Mouse (Mus musculus): Measurements from ENCODE around the gene Zfp652. TPM values are rescaled to one million over a fixed set of nuclear protein-coding genes. Genes with fewer than 3 reads are reported as not detected.

The Zfp652 gene
- polyA plus RNA-seq, 1 experiment from 2014 or later, result 16.8 TPM

GRCm38 (mm10) chr11:95808448-95809011 lies 96.1 kb downstream of the Zfp652 start:
- Histone ChIP-seq H3K4me1 (ENCODE audit: control insufficient read depth, insufficient read depth, low read length) (peaks cover 5% of the 10 kb centered on the region; the same call in 1 of the 2 replicates), H3K36me3 (ENCODE audit: control insufficient read depth, insufficient read depth, low read length) (no peaks in the 10 kb centered on the region), H3K4me3 (ENCODE audit: low read length) (no peak overlapping the region), H3K27ac (ENCODE audit: low read length) (no peak overlapping the region), H3K27me3 (replicated peaks; ENCODE audit: control insufficient read depth, insufficient read depth, low read length) (no peaks in the 10 kb centered on the region), H3K9ac (ENCODE audit: low read depth, low read length) (no peak overlapping the region), H3K4me2 (ENCODE audit: low read depth, low read length) (no peak overlapping the region), H3K9me3 (ENCODE audit: control insufficient read depth, low read length) (peaks cover 7% of the 10 kb centered on the region; the same call in 1 of the 2 replicates)
- peak; percentile 79 for ATAC-seq
- 46% methylated on average over 5 of the region's 5 CpGs for WGBS

GRCm38 (mm10) chr11:95809603-95810002 lies 97.1 kb downstream of the Zfp652 start:
- no peaks in the 10 kb centered on the region for H3K36me3 ChIP-seq (ENCODE audit: control insufficient read depth, insufficient read depth, low read length)
- no peak overlapping the region for H3K27ac ChIP-seq (ENCODE audit: low read length)
- H3K4me2 ChIP-seq (ENCODE audit: low read depth, low read length), result no peak overlapping the region
- no peak for ATAC-seq
- H3K4me1 ChIP-seq (ENCODE audit: control insufficient read depth, insufficient read depth, low read length), result peaks cover 5% of the 10 kb centered on the region; the same call in 1 of the 2 replicates
- no peaks in the 10 kb centered on the region for H3K27me3 ChIP-seq (replicated peaks; ENCODE audit: control insufficient read depth, insufficient read depth, low read length)
- H3K4me3 ChIP-seq (ENCODE audit: low read length), result no peak overlapping the region
- 36% methylated on average over 5 of the region's 5 CpGs for WGBS
- H3K9me3 ChIP-seq (ENCODE audit: control insufficient read depth, low read length), result peaks cover 7% of the 10 kb centered on the region; the same call in 1 of the 2 replicates
- no peak overlapping the region for H3K9ac ChIP-seq (ENCODE audit: low read depth, low read length)

GRCm38 (mm10) chr11:95810828-95811227 lies 98.4 kb downstream of the Zfp652 start:
- Histone ChIP-seq H3K4me1 (ENCODE audit: control insufficient read depth, insufficient read depth, low read length) (peaks cover under 1% of the 10 kb centered on the region; the same call in 1 of the 2 replicates), H3K9ac (ENCODE audit: low read depth, low read length) (no peak overlapping the region), H3K27me3 (replicated peaks; ENCODE audit: control insufficient read depth, insufficient read depth, low read length) (no peaks in the 10 kb centered on the region), H3K4me2 (ENCODE audit: low read depth, low read length) (no peak overlapping the region), H3K27ac (ENCODE audit: low read length) (no peak overlapping the region), H3K36me3 (ENCODE audit: control insufficient read depth, insufficient read depth, low read length) (no peaks in the 10 kb centered on the region), H3K9me3 (ENCODE audit: control insufficient read depth, low read length) (peaks cover 7% of the 10 kb centered on the region; the same call in 1 of the 2 replicates), H3K4me3 (ENCODE audit: low read length) (no peak overlapping the region)
- no peak for ATAC-seq
- 62% methylated on average over 7 of the region's 7 CpGs for WGBS

- 89% methylated on average over 6 of the region's 6 CpGs for WGBS
- no peak for ATAC-seq
- H3K9ac ChIP-seq (ENCODE audit: low read depth, low read length), result no peak overlapping the region
These were observed 99.3 kb downstream of the Zfp652 start for GRCm38 (mm10) chr11:95811741-95812140.

GRCm38 (mm10) chr11:95812224-95812623 lies 99.8 kb downstream of the Zfp652 start:
- no peaks in the 10 kb centered on the region for H3K27me3 ChIP-seq (replicated peaks; ENCODE audit: control insufficient read depth, insufficient read depth, low read length)
- 70% methylated on average over 4 of the region's 4 CpGs for WGBS
- ATAC-seq, result no peak

More at GRCm38 (mm10) chr11:95811741-95812140, 99.3 kb downstream of the Zfp652 start:
- H3K4me3 ChIP-seq (ENCODE audit: low read length), result no peak overlapping the region
- H3K36me3 ChIP-seq (ENCODE audit: control insufficient read depth, insufficient read depth, low read length), result no peaks in the 10 kb centered on the region
- no peaks in the 10 kb centered on the region for H3K27me3 ChIP-seq (replicated peaks; ENCODE audit: control insufficient read depth, insufficient read depth, low read length)
- no peaks in the 10 kb centered on the region for H3K4me1 ChIP-seq (ENCODE audit: control insufficient read depth, insufficient read depth, low read length)
- no peak overlapping the region for H3K27ac ChIP-seq (ENCODE audit: low read length)
- H3K4me2 ChIP-seq (ENCODE audit: low read depth, low read length), result no peak overlapping the region
- H3K9me3 ChIP-seq (ENCODE audit: control insufficient read depth, low read length), result peaks cover 7% of the 10 kb centered on the region; the same call in 1 of the 2 replicates

GRCm38 (mm10) chr11:95814101-95814500 lies 101.6 kb downstream of the Zfp652 start:
- no peak overlapping the region for H3K4me3 ChIP-seq (ENCODE audit: low read length)
- no peak overlapping the region for H3K9ac ChIP-seq (ENCODE audit: low read depth, low read length)
- WGBS, result 90% methylated on average over 2 of the region's 2 CpGs
- H3K4me1 ChIP-seq (ENCODE audit: control insufficient read depth, insufficient read depth, low read length), result no peaks in the 10 kb centered on the region
- ATAC-seq, result no peak
- no peaks in the 10 kb centered on the region for H3K9me3 ChIP-seq (ENCODE audit: control insufficient read depth, low read length)
- no peak overlapping the region for H3K4me2 ChIP-seq (ENCODE audit: low read depth, low read length)
- H3K36me3 ChIP-seq (ENCODE audit: control insufficient read depth, insufficient read depth, low read length), result no peaks in the 10 kb centered on the region
- H3K27ac ChIP-seq (ENCODE audit: low read length), result no peak overlapping the region
- H3K27me3 ChIP-seq (replicated peaks; ENCODE audit: control insufficient read depth, insufficient read depth, low read length), result no peaks in the 10 kb centered on the region

More at GRCm38 (mm10) chr11:95812224-95812623, 99.8 kb downstream of the Zfp652 start:
- Histone ChIP-seq H3K4me3 (ENCODE audit: low read length) (no peak overlapping the region), H3K4me1 (ENCODE audit: control insufficient read depth, insufficient read depth, low read length) (no peaks in the 10 kb centered on the region), H3K36me3 (ENCODE audit: control insufficient read depth, insufficient read depth, low read length) (no peaks in the 10 kb centered on the region), H3K27ac (ENCODE audit: low read length) (no peak overlapping the region), H3K4me2 (ENCODE audit: low read depth, low read length) (no peak overlapping the region), H3K9ac (ENCODE audit: low read depth, low read length) (no peak overlapping the region), H3K9me3 (ENCODE audit: control insufficient read depth, low read length) (peaks cover 7% of the 10 kb centered on the region; the same call in 1 of the 2 replicates)

- Histone ChIP-seq H3K27me3 (replicated peaks; ENCODE audit: control insufficient read depth, insufficient read depth, low read length) (no peaks in the 10 kb centered on the region), H3K27ac (ENCODE audit: low read length) (no peak overlapping the region), H3K4me2 (ENCODE audit: low read depth, low read length) (no peak overlapping the region), H3K9ac (ENCODE audit: low read depth, low read length) (no peak overlapping the region), H3K9me3 (ENCODE audit: control insufficient read depth, low read length) (no peaks in the 10 kb centered on the region), H3K36me3 (ENCODE audit: control insufficient read depth, insufficient read depth, low read length) (no peaks in the 10 kb centered on the region), H3K4me1 (ENCODE audit: control insufficient read depth, insufficient read depth, low read length) (no peaks in the 10 kb centered on the region), H3K4me3 (ENCODE audit: low read length) (no peak overlapping the region)
- 71% methylated on average over 5 of the region's 5 CpGs for WGBS
- ATAC-seq, result no peak
These were observed 102.4 kb downstream of the Zfp652 start for GRCm38 (mm10) chr11:95814857-95815256.

- Histone ChIP-seq H3K9ac (ENCODE audit: low read depth, low read length) (no peak overlapping the region), H3K36me3 (ENCODE audit: control insufficient read depth, insufficient read depth, low read length) (no peaks in the 10 kb centered on the region), H3K9me3 (ENCODE audit: control insufficient read depth, low read length) (no peaks in the 10 kb centered on the region), H3K4me3 (ENCODE audit: low read length) (no peak overlapping the region), H3K4me2 (ENCODE audit: low read depth, low read length) (no peak overlapping the region), H3K27ac (ENCODE audit: low read length) (no peak overlapping the region), H3K4me1 (ENCODE audit: control insufficient read depth, insufficient read depth, low read length) (no peaks in the 10 kb centered on the region), H3K27me3 (replicated peaks; ENCODE audit: control insufficient read depth, insufficient read depth, low read length) (no peaks in the 10 kb centered on the region)
- ATAC-seq, result no peak
- 68% methylated on average over 9 of the region's 9 CpGs for WGBS
These were observed 102.9 kb downstream of the Zfp652 start for GRCm38 (mm10) chr11:95815412-95815811.

GRCm38 (mm10) chr11:95819138-95819537 lies 106.7 kb downstream of the Zfp652 start:
- H3K27ac ChIP-seq (ENCODE audit: low read length), result no peak overlapping the region
- 81% methylated on average over 8 of the region's 8 CpGs for WGBS
- no peaks in the 10 kb centered on the region for H3K27me3 ChIP-seq (replicated peaks; ENCODE audit: control insufficient read depth, insufficient read depth, low read length)
- H3K9ac ChIP-seq (ENCODE audit: low read depth, low read length), result no peak overlapping the region
- H3K9me3 ChIP-seq (ENCODE audit: control insufficient read depth, low read length), result no peaks in the 10 kb centered on the region
- H3K4me2 ChIP-seq (ENCODE audit: low read depth, low read length), result no peak overlapping the region
- no peaks in the 10 kb centered on the region for H3K36me3 ChIP-seq (ENCODE audit: control insufficient read depth, insufficient read depth, low read length)
- no peak overlapping the region for H3K4me3 ChIP-seq (ENCODE audit: low read length)
- H3K4me1 ChIP-seq (ENCODE audit: control insufficient read depth, insufficient read depth, low read length), result no peaks in the 10 kb centered on the region
- peak; percentile 20; the same call in 1 of the 2 replicates for ATAC-seq

GRCm38 (mm10) chr11:95821511-95821910 lies 109.0 kb downstream of the Zfp652 start:
- no peak for ATAC-seq
- no peak overlapping the region for H3K9ac ChIP-seq (ENCODE audit: low read depth, low read length)

More at GRCm38 (mm10) chr11:95821511-95821910, 109.0 kb downstream of the Zfp652 start:
- Histone ChIP-seq H3K27ac (ENCODE audit: low read length) (no peak overlapping the region), H3K4me2 (ENCODE audit: low read depth, low read length) (no peak overlapping the region), H3K4me3 (ENCODE audit: low read length) (no peak overlapping the region), H3K36me3 (ENCODE audit: control insufficient read depth, insufficient read depth, low read length) (no peaks in the 10 kb centered on the region), H3K4me1 (ENCODE audit: control insufficient read depth, insufficient read depth, low read length) (no peaks in the 10 kb centered on the region), H3K9me3 (ENCODE audit: control insufficient read depth, low read length) (no peaks in the 10 kb centered on the region), H3K27me3 (replicated peaks; ENCODE audit: control insufficient read depth, insufficient read depth, low read length) (no peaks in the 10 kb centered on the region; the same call in 1 of the 2 replicates)
- WGBS, result 80% methylated on average over 3 of the region's 3 CpGs
